ENCODE assay signal across 24 mouse cellular contexts in genomic region chr17:24442107-24442506, GRCm38 (mm10). TPM values are rescaled to one million over a fixed set of nuclear protein-coding genes. Genes with fewer than 3 reads are reported as not detected.
DNase-seq lines count a peak whose midpoint lies in the region; ATAC-seq and TF ChIP-seq lines count a peak whose summit lies in the region.
"Had no signal": no experiment of that assay in that cellular context is flagged by ENCODE, and none has a peak within 500 bp of the region (broad histone marks: within the 10 kb centered on the region; RNA-seq: fewer than 3 reads in every experiment).

No protein-coding gene starts in this region.

- WGBS in lung, embryonic 16.5 days: 88% methylated on average over 14 of the region's 14 CpGs
- 82% methylated on average over 14 of the region's 14 CpGs for WGBS in stomach, embryonic 16.5 days
- 91% methylated on average over 14 of the region's 14 CpGs for WGBS in midbrain, embryonic 14.5 days

- peak; percentile 14; the same call in 1 of the 2 replicates for ATAC-seq in lung, embryonic 16.5 days (ENCODE audit: low read depth)
- ATAC-seq in stomach, embryonic 16.5 days (ENCODE audit: insufficient read depth, low FRiP score): peak; percentile 57; the same call in 1 of the 2 replicates
- no peak for ATAC-seq in midbrain, embryonic 14.5 days (ENCODE audit: low FRiP score, low TSS enrichment)
- ATAC-seq: hindbrain, postnatal 0 days; Patski had no signal

- no peak overlapping the region for H3K27ac ChIP-seq in lung, embryonic 16.5 days (ENCODE audit: low read length)
- peak overlapping the region; percentile 50 for H3K27ac ChIP-seq in stomach, embryonic 16.5 days (ENCODE audit: low read length)
- no peak overlapping the region for H3K27ac ChIP-seq in midbrain, embryonic 14.5 days (replicated peaks; ENCODE audit: low read depth, low read length)
- H3K27ac ChIP-seq: embryonic facial prominence, embryonic 12.5 days; forebrain, embryonic 12.5 days; hindbrain, postnatal 0 days; left cerebral cortex, adult 2 months; liver, embryonic 13.5 days; macrophage had no signal

- no peak overlapping the region for H3K4me3 ChIP-seq in lung, embryonic 16.5 days (ENCODE audit: low read length)
- peak overlapping the region; percentile 29; the same call in 1 of the 2 replicates for H3K4me3 ChIP-seq in E14TG2a.4 (replicated peaks; ENCODE audit: low read length)
- H3K4me3 ChIP-seq in stomach, embryonic 16.5 days (replicated peaks; ENCODE audit: low read length): no peak overlapping the region
- no peak overlapping the region for H3K4me3 ChIP-seq in midbrain, embryonic 14.5 days (replicated peaks; ENCODE audit: low read depth, low read length)
- H3K4me3 ChIP-seq: embryonic facial prominence, embryonic 12.5 days; erythroblast, embryonic 14.5 days; forebrain, embryonic 12.5 days; heart, embryonic 12.5 days; left cerebral cortex, adult 2 months; liver, embryonic 13.5 days had no signal

- peaks cover 41% of the 10 kb centered on the region for H3K36me3 ChIP-seq in lung, embryonic 16.5 days (ENCODE audit: control insufficient read depth, insufficient read depth, low read length)
- peaks cover 70% of the 10 kb centered on the region for H3K36me3 ChIP-seq in E14TG2a.4 (ENCODE audit: insufficient read depth, low read length)
- H3K36me3 ChIP-seq in stomach, embryonic 16.5 days (ENCODE audit: control insufficient read depth, insufficient read depth, low read length): peaks cover 30% of the 10 kb centered on the region; the same call in 1 of the 2 replicates
- peaks cover 90% of the 10 kb centered on the region for H3K36me3 ChIP-seq in midbrain, embryonic 14.5 days (ENCODE audit: control insufficient read depth, insufficient read depth, low read length)

- no peak for TF ChIP-seq CTCF in E14TG2a.4 (conservative IDR thresholded peaks at IDR 0.05; ENCODE audit: low read length)

- no peaks in the 10 kb centered on the region for H3K27me3 ChIP-seq in lung, embryonic 16.5 days (ENCODE audit: control insufficient read depth, insufficient read depth, low read depth, low read length)
- H3K27me3 ChIP-seq in E14TG2a.4 (ENCODE audit: insufficient read depth, low read length): no peaks in the 10 kb centered on the region
- no peaks in the 10 kb centered on the region for H3K27me3 ChIP-seq in stomach, embryonic 16.5 days (ENCODE audit: control insufficient read depth, insufficient read depth, low read length)
- H3K27me3 ChIP-seq in midbrain, embryonic 14.5 days (ENCODE audit: control insufficient read depth, insufficient read depth, low read length): no peaks in the 10 kb centered on the region
- H3K27me3 ChIP-seq: embryonic facial prominence, embryonic 12.5 days; forebrain, embryonic 12.5 days; heart, embryonic 12.5 days; liver, embryonic 13.5 days; Patski had no signal

- peak; percentile 34 for DNase-seq in gastrocnemius, adult 18-20 months (ENCODE audit: low spot score)
- no peak for DNase-seq in gastrocnemius, postnatal 10 days
- no peak for DNase-seq in lung, postnatal 4 days
- no peak for DNase-seq in midbrain, embryonic 14.5 days
- DNase-seq: adrenal gland, postnatal 36 days; heart, adult 18-20 months; heart, postnatal 10 days; kidney, adult 18-20 months; liver, embryonic 13.5 days; lung, embryonic 14.5 days; thymus, adult 2 months; thymus, postnatal 4 days had no signal

- H3K4me2 ChIP-seq in lung, embryonic 16.5 days (ENCODE audit: low read depth, low read length): no peak overlapping the region
- no peak overlapping the region for H3K4me2 ChIP-seq in stomach, embryonic 16.5 days (ENCODE audit: low read depth, low read length)
- H3K4me2 ChIP-seq in midbrain, embryonic 14.5 days (ENCODE audit: low read length): no peak overlapping the region
- H3K4me2 ChIP-seq: embryonic facial prominence, embryonic 12.5 days; forebrain, embryonic 12.5 days; heart, embryonic 12.5 days; liver, embryonic 13.5 days; lung, embryonic 14.5 days had no signal

- no peaks in the 10 kb centered on the region for H3K4me1 ChIP-seq in lung, embryonic 16.5 days (replicated peaks; ENCODE audit: control insufficient read depth, insufficient read depth, low read length)
- peaks cover 29% of the 10 kb centered on the region for H3K4me1 ChIP-seq in E14TG2a.4 (replicated peaks; ENCODE audit: low read depth, low read length)
- no peaks in the 10 kb centered on the region for H3K4me1 ChIP-seq in stomach, embryonic 16.5 days (ENCODE audit: control insufficient read depth, insufficient read depth, low read length)
- H3K4me1 ChIP-seq in midbrain, embryonic 14.5 days (ENCODE audit: control insufficient read depth, insufficient read depth, low read length): no peaks in the 10 kb centered on the region
- H3K4me1 ChIP-seq: embryonic facial prominence, embryonic 12.5 days; forebrain, embryonic 12.5 days; heart, embryonic 12.5 days; liver, embryonic 13.5 days had no signal

- H3K9ac ChIP-seq in lung, embryonic 16.5 days (ENCODE audit: low read length): no peak overlapping the region
- peak overlapping the region; percentile 17; the same call in 1 of the 2 replicates for H3K9ac ChIP-seq in stomach, embryonic 16.5 days (ENCODE audit: low read length)
- no peak overlapping the region for H3K9ac ChIP-seq in midbrain, embryonic 14.5 days (replicated peaks; ENCODE audit: low read length)
- H3K9ac ChIP-seq: embryonic facial prominence, embryonic 12.5 days; forebrain, embryonic 12.5 days; heart, embryonic 12.5 days; liver, embryonic 13.5 days; lung, embryonic 14.5 days had no signal

- no peaks in the 10 kb centered on the region for H3K9me3 ChIP-seq in lung, embryonic 16.5 days (ENCODE audit: control insufficient read depth, low read length)
- H3K9me3 ChIP-seq in E14TG2a.4 (ENCODE audit: low read length): no peaks in the 10 kb centered on the region
- H3K9me3 ChIP-seq in stomach, embryonic 16.5 days (replicated peaks; ENCODE audit: control insufficient read depth, low read length): no peaks in the 10 kb centered on the region
- H3K9me3 ChIP-seq in midbrain, embryonic 14.5 days (ENCODE audit: control insufficient read depth, low read length): no peaks in the 10 kb centered on the region
- H3K9me3 ChIP-seq: embryonic facial prominence, embryonic 12.5 days; forebrain, embryonic 12.5 days; G1E; heart, embryonic 12.5 days; liver, embryonic 13.5 days had no signal

RNA-seq across cellular contexts. Expression of gene Dnase1l2, which starts 0.8 kb away (rescaled TPM):
- total RNA-seq in gastrocnemius, adult 18-20 months (2021): 1 to 10 TPM; 1.0 to 1.3 TPM
- total RNA-seq in gastrocnemius, postnatal 10 days (2021): 1 to 10 TPM in 1 of 2 experiments, under 1 TPM in 1; 0.63 to 1.7 TPM
- 1.6 and 2.8 TPM in 2 replicates for polyA plus RNA-seq in lung, embryonic 16.5 days (2015; fragmentation: Nextera tagmentation; extraction: Ambion mirVana)
- polyA plus RNA-seq in stomach, embryonic 16.5 days (2015; fragmentation: Nextera tagmentation; extraction: Ambion mirVana): 9.2 and 19.9 TPM in 2 replicates
- 4.2 and 6.1 TPM in 2 replicates for polyA plus RNA-seq in midbrain, embryonic 14.5 days (2014; fragmentation: Nextera tagmentation; extraction: Ambion mirVana)

RNA-seq across cellular contexts. Expression of gene Eci1, which starts 15.7 kb away (rescaled TPM):
- total RNA-seq in gastrocnemius, adult 18-20 months (2021): 100 to 1,000 TPM; 158 to 163 TPM
- total RNA-seq in gastrocnemius, postnatal 10 days (2021): 100 to 1,000 TPM; 147 to 161 TPM
- 97.4 and 102 TPM in 2 replicates for polyA plus RNA-seq in lung, embryonic 16.5 days (2015; fragmentation: Nextera tagmentation; extraction: Ambion mirVana)
- polyA plus RNA-seq in stomach, embryonic 16.5 days (2015; fragmentation: Nextera tagmentation; extraction: Ambion mirVana): 153 and 166 TPM in 2 replicates
- 26.9 and 27.7 TPM in 2 replicates for polyA plus RNA-seq in midbrain, embryonic 14.5 days (2014; fragmentation: Nextera tagmentation; extraction: Ambion mirVana)

RNA-seq across cellular contexts. Expression of gene Rnps1, which starts 27.7 kb away (rescaled TPM):
- total RNA-seq in gastrocnemius, adult 18-20 months (2021): 10 to 100 TPM; 52.1 to 57.5 TPM
- 10 to 100 TPM; 59.1 to 67.5 TPM for total RNA-seq in gastrocnemius, postnatal 10 days (2021)
- polyA plus RNA-seq in lung, embryonic 16.5 days (2015; fragmentation: Nextera tagmentation; extraction: Ambion mirVana): 226 and 246 TPM in 2 replicates
- 216 and 217 TPM in 2 replicates for polyA plus RNA-seq in stomach, embryonic 16.5 days (2015; fragmentation: Nextera tagmentation; extraction: Ambion mirVana)
- polyA plus RNA-seq in midbrain, embryonic 14.5 days (2014; fragmentation: Nextera tagmentation; extraction: Ambion mirVana): 331 and 345 TPM in 2 replicates

RNA-seq across cellular contexts. Expression of gene E4f1, which starts 28.0 kb away (rescaled TPM):
- 10 to 100 TPM; 10.8 TPM for total RNA-seq in gastrocnemius, adult 18-20 months (2021)
- 10 to 100 TPM; 10.8 to 17.3 TPM for total RNA-seq in gastrocnemius, postnatal 10 days (2021)
- 28.8 and 30.5 TPM in 2 replicates for polyA plus RNA-seq in lung, embryonic 16.5 days (2015; fragmentation: Nextera tagmentation; extraction: Ambion mirVana)
- 29.4 and 35.0 TPM in 2 replicates for polyA plus RNA-seq in stomach, embryonic 16.5 days (2015; fragmentation: Nextera tagmentation; extraction: Ambion mirVana)
- polyA plus RNA-seq in midbrain, embryonic 14.5 days (2014; fragmentation: Nextera tagmentation; extraction: Ambion mirVana): 22.7 and 22.8 TPM in 2 replicates

RNA-seq across cellular contexts. Expression of gene Pgp, which starts 28.1 kb away (rescaled TPM):
- 10 to 100 TPM; 47.6 to 52.1 TPM for total RNA-seq in gastrocnemius, adult 18-20 months (2021)
- 10 to 100 TPM; 34.1 to 39.2 TPM for total RNA-seq in gastrocnemius, postnatal 10 days (2021)
- 43.9 and 50.6 TPM in 2 replicates for polyA plus RNA-seq in lung, embryonic 16.5 days (2015; fragmentation: Nextera tagmentation; extraction: Ambion mirVana)
- polyA plus RNA-seq in stomach, embryonic 16.5 days (2015; fragmentation: Nextera tagmentation; extraction: Ambion mirVana): 49.6 and 54.5 TPM in 2 replicates
- 60.5 and 62.7 TPM in 2 replicates for polyA plus RNA-seq in midbrain, embryonic 14.5 days (2014; fragmentation: Nextera tagmentation; extraction: Ambion mirVana)
